Mouse (Mus musculus) kidney, adult 2 months (tissue): ENCODE data around the gene Supt4a.

Experiments used
- CTCF ChIP-seq: fragments of 200-500 bp; conservative IDR thresholded peaks from 2 replicates; pipeline ENCODE4 v1.5.1; 2011; ENCODE audit warnings: low read depth, mild to moderate bottlenecking, control low read depth, low read length, moderate library complexity, mixed read lengths; ENCODE audit not compliant: insufficient read depth, insufficient read length
- POLR2A ChIP-seq: fragments of 200-500 bp; IDR thresholded peaks from one replicate; pipeline ENCODE4 v1.6.1; 2011; ENCODE audit warnings: low read depth, low read length, control low read depth

GRCm38 (mm10) chr11:87744964-87745363, 7.6 kb downstream of the Supt4a start:
- TF ChIP-seq CTCF, result no peak
- TF ChIP-seq POLR2A, result no peak
